Mouse (Mus musculus) lung, adult 2 months (tissue): ENCODE measurements around the gene Aak1.

ENCODE experiments used
- CTCF ChIP-seq: fragments of 200-500 bp; IDR thresholded peaks from 2 replicates; pipeline ENCODE4 v1.5.1; 2011; ENCODE audit warnings: mild to moderate bottlenecking, low read length, control low read depth; ENCODE audit not compliant: insufficient read depth
- POLR2A ChIP-seq: fragments of 200-500 bp; IDR thresholded peaks from 2 replicates; pipeline ENCODE4 v1.6.1; 2011; ENCODE audit warnings: low read depth, mild to moderate bottlenecking, control low read depth, low read length, borderline replicate concordance; ENCODE audit errors: extremely low read depth

- TF ChIP-seq POLR2A (no peak), CTCF (no peak)
Observed at GRCm38 (mm10) chr6:87026980-87027379, 177.7 kb downstream of the Aak1 start.
